Mouse (Mus musculus): ENCODE data around the gene Kcnh4.
A peak's percentile ranks its signal among the peaks of the same experiment; 100 is the strongest.

Kcnh4 gene

DNA sequence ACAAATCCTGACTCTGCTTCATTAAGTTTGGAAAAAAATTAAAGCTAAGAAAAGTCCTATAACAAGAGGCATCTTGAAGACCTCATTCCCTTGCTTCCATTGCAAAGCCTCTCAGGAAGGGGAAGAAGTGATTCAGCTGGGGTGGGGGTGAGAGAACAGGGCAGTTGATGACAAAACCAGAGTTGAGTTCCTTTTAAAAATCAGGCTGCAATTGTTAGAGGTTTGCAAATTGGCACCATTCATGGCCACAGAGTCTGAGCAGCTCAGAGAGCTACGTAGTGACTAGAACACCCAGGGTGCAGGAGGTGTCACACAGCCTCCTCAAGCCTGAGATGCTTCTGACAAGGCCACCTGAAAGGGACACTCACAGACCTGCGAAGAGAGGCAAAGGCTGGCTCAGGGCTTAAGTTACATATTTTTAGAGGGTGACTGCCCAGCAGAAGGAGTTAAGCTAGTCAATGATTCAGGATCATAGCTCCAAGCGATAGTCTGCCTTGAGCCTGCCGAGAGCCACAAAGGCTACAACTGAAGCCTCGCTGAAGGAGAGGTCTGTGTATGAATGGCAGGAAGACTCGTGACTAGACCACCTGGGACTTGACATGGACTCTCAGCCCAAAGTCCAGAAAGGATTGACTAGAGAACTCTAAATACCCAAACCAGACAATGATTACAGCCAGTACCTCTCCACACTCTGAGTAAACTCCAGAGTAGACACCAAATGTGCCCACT lies 29.1 kb downstream of the Kcnh4 start:
- DNase-seq (ENCODE audit: low spot score), result no peak

DNA sequence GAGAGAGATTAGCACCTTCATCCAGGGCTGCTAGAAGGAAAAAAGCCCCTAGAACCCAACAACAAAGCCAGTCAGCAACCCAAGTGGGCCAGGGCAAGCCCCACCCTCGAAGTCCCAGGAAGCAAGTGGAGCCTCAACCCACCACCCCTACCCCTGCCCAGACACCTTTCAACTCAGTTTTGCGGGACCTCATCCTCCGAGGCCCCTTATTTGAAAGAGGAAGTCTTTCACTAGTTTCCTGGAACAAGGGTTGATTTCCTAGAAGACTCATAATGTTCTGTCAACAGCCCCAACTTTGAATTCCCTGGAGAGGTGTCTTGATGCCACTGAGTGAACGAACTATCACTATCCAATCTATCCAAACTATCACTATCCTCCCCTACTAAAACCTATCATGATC lies 29.8 kb downstream of the Kcnh4 start:
- DNase-seq (ENCODE audit: low spot score), result no peak

DNA sequence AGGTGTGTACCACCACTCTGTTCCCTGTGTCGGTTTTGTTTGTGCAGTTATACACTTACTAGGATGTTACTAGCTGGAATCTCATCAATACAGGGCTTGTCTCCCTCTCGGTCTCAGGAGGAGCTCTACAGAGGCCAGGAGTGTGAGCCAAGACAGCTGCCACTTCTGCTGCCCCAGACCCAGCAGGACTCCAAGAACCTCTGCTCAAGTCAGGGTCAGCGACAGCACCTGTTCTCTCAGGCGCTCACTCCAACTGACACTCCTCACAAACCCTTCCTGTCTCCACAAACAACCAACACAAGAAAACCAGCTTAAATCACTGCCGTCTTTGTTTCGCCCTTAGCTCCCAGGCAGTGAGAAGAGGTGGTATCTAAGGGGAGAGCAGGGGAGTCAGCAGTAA lies 31.1 kb downstream of the Kcnh4 start:
- no peak for DNase-seq (ENCODE audit: low spot score)

DNA sequence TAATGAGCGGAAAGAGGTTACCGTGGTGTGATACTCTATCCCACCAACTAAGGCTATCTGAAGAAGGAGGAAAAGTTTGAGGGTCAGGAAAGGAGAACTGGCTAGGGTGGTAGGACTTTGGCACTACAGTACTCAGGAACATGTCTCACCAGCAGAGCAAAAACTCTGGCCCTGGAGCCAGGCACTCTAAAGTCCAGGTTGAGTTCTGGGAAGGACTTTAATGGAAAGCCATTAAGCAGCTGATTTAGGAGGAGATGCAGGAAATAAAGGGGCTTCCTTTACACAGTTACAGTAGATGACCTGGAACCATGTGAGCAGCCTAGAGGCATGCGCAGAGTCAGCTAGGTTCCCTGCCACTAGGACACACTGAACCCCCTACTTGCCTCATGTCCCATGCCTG lies 32.5 kb downstream of the Kcnh4 start:
- no peak for DNase-seq (ENCODE audit: low spot score)

DNA sequence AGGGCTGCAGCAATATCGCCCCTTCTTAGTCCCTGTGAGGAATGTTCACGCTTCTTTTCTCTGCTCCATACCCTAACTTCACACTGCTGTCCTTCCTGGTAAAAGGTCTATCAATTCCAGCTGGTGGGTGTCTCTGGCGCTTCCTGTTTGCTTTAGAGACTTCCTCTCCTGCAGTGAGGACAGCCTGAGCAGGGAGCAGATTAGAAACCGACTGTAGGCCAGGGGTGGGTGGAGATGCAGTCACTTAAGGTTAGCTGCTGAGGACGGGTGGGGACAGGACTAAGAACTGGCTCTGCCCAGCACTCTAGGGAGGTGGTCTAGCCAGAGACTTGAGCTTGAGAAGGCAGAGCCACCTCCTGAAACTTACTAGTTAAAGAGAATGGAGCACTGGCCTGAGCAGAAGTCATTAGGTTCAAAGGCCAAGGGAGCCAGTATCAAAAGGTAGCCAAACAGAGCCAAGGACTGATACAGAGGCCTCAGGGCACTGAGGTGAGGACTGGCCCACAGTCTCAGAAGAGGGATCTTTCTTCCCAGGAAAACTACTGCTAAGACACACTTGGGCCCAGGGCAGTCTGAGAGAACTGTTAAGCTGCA lies 34.7 kb downstream of the Kcnh4 start:
- DNase-seq (ENCODE audit: low spot score), result peak; percentile 76

DNA sequence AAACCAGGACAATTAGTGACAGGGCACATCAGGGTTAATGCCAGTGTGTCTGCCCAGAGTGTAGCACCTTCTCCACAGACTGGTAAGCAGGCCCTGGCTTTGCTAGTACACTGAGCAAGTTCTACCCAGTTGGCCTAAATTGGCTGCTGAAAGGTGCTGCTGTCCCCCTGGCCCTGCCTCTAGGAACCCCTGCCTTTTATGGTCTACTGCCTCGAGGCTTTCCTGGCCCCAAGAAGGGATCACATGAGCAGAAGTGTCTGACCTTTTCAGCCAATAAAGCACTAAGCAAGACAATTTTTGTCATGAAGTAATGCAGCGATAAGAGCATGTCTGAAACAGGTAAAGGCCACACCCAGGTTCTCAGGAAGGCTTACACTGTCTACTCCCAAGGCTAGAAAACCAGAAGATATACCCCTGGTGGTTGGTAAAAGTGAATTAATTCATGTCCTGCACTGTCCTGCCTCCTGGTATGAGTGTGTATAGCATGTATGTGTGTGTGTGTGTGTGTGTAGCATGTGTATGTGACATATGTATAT lies 37.2 kb downstream of the Kcnh4 start:
- no peak for DNase-seq (ENCODE audit: low spot score)

DNA sequence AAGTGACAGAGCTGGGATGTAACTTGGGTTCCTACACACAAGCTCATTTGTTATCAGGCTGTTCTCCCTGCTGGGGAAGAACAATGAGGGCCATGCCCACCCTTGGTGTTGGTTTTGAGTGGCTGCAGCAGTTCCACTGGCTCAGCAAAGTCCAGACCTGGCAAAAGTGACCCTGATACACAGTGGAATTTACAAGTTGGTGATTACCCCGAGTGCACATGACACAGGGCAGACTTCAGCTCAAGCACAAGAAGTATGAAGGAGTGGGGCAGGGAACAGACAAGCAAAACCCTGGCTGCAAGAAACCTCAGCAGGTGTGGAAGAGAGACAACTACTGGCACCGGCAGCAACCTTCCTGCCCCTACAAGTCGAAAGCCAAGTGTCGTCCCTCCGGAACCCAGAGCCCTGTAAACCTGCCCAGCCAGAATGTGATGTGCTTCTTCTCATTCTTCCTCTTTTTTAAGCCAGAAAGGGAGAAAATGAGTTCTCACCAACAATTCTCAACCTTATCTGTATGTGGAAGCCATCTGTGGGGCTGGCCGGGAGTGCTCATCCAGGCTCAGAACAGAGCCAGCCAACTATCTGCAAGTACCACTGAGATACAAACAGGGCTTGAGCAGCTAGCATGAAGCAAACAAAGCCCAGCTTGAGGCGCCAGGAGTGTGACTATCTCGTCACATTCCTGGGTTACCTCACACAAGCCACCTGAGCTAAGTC lies 37.8 kb downstream of the Kcnh4 start:
- no peak for DNase-seq (ENCODE audit: low spot score)

DNA sequence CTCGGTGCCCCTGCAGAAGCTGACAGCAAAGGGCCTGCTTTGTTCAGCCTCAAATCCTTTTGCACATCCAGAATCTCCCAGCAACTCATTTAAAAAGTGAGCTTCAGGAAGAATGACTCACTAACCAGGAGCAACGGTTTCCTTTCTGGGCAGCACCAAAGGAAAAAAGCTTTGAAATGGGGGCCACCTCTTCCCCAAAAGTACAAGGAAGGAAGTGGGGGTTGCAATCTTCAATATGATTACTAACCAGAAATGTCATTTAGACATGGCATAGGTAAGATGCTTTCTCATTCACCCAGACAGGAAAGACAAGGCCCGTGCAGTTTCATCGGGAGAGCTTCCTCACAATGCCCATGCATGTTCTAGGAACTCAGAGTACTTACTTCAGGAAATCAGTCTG lies 38.5 kb downstream of the Kcnh4 start:
- peak; percentile 53 for DNase-seq (ENCODE audit: low spot score)

DNA sequence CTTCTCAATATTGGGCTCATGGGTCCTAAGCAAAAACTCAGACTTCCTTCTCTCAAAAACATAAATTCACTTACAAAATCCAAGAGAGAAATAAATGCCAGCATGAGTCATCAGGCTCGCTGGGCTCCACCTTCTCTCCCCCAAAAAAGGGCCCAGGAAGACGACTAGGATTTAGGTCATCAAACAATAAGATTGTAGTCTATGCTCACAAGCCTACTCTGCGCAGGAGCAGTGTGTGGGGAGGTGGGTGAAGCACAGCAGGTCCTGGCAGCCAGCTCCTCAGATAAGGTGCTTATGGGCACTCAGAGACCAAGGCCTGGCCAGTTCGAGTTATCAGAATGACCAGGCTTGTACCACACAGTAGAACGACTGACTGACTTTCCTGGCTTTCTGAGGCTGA lies 39.4 kb downstream of the Kcnh4 start:
- no peak for DNase-seq (ENCODE audit: low spot score)

DNA sequence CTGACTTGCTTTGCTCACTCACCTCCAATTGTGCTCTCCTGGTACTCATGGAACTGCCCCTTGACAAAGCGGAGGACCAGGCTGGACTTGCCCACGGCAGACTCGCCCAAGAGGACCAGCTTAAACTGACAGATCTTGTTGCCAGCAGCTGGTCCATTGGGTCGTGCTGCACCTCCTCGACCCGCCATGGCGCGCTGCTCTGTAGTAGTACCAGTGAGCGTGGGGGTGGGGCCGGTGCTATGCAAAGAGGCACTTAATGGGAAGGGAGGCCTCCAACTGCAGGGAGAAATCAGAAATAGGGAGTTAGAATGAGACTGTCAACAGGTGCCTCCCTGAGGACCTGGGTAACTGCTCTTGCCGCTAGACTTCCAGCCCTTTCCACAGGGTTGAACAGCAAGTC lies 39.8 kb downstream of the Kcnh4 start:
- no peak for DNase-seq (ENCODE audit: low spot score)

DNA sequence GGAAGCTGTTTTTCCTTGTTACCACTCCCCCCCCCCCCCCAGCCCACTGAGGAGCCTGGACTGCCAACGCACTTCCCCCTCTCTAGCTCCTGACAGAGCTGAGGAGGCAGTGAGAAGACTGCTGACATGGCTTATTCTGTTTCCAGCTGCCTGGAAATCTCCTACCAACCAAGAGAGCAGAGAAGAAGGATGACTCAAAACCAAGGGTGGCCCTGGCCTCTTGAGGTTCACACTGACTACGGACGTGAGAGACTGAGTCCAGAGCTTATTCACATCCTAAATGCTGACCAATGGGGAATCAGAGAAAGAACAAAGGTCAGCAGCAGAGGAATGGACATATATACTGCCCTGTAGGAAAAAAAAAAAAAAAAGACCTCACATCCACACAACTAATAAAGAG lies 40.4 kb downstream of the Kcnh4 start:
- DNase-seq (ENCODE audit: low spot score), result no peak

DNA sequence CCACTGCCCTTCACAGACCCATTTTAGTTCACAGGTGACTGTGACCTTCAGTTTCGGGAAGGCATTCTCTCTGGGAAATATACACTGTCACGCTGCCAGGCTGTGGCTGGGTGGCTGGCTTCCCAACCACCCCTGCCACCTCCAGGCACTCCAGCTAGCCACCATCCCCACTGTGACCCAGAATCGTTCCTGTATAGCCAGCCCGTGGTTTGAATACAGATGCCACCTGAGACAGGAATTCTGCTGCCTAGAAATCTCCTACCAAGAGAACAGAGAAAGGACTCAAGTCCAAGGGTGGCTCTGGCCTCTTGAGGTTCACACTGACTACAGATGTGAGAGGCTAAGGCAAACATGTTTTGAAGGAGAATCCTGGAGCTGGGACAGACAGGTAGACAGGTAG lies 40.9 kb downstream of the Kcnh4 start:
- no peak for DNase-seq (ENCODE audit: low spot score)

DNA sequence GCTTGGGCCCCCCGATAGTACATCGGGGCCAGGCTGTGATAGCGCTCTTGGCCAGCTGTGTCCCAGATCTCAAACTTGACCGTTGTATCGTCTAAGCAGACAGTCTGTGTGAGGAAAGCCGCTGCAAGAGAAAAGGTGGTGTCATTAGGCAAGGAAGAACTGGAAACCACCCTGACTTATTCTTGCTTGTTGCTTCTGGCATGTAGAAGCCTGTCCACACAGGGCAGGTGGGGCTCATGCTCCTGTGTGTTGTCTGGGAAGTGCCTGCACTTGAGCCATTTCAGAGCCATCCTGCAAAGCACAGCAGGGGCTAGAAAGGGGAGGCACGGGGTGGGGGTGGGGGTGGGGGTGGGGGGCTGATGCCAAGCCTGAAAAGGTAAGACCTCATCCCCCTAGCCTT lies 41.3 kb downstream of the Kcnh4 start:
- no peak for DNase-seq (ENCODE audit: low spot score)

DNA sequence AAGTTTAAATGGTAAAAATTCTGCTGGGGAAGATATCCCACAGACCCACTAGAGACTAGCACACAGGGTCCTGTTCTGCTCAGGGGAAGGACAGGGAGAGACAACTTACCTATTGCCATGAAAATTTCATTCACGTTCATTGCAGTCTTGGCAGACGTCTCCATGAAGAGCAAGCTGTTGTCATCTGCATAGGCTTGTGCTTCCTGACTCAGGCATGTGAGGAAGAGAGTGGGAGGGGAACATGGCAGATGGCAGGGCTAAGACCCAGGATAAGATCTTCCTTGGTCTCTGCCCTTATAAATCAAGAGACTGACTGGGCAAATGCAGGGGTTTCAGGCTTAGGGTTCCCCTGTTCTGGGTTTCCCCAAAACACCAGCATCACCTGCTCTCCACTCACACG lies 43.1 kb downstream of the Kcnh4 start:
- no peak for DNase-seq (ENCODE audit: low spot score)

DNA sequence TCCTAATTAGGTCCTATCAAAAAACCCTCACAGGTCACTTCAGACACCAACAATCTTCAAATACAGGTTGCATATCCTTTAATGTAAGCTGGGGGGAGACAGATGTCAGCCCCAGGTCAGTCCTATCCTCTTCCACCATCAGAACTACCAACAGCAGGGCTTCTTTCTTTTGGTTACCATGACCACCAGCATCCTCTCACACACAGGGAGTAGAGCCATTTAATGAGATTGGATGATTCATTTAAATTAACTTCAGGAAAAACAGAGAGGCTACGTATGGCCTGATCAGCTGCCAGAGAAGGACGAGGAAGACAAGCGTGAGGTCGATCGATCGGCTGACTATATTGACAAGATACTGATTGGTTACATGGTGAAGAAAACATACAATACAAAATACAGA lies 44.8 kb downstream of the Kcnh4 start:
- DNase-seq (ENCODE audit: low spot score), result no peak

DNA sequence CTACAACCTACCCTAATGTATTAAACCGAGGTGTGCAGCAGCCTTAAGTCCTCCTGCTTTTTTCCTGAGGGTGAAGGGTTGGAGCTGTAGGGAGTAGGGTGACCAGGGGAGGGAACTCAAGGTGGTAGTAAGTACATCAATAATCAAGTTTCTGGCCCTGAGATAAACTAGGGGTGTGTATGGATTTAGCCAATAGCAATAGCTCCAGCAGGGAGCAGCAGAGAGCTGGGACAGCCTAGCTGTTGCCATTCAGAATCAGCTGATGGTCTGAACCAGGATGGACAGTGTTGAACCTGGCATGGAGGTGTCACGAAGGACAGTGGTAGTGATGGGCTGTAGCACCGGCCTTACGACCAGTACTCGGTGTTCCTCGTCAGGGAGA lies 45.2 kb downstream of the Kcnh4 start:
- peak; percentile 81 for DNase-seq (ENCODE audit: low spot score)

DNA sequence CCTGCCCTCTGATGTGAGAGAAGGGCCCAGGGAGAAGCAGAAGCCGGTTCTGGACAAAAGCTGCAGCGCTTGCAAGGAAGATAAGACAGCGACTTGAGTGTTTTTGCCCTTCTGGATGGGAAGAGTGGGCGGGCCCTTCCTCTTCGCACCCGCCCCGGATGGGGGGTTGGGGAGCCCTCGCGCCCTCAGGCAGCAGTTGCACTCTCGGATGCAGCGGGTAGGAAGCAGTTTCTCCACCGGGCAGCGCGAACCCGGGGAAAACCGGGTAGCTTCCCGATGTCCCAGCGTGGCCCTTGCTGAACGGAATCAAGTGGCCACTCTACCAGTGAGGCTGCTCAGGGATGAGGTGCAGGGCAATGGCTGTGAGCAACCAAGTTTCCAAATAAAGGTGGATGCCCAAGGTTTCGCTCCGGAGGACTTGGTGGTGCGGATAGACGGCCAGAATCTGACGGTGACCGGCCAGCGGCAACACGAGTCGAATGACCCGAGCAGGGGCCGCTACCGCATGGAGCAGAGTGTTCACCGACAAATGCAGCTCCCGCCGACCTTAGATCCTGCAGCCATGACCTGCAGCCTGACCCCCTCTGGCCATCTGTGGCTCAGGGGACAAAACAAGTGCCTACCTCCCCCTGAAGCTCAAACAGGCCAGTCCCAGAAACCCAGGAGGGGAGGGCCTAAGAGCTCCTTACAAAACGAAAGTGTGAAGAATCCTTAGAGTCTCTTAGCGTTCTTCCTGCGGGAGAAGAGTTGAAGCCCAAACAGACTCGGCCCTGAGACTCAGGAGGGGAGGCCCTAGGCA lies 45.8 kb downstream of the Kcnh4 start, which contains the start of gene Hspb9:
Hspb9 (plus strand) TSS at position 116 of the 799 bp plus-strand sequence.
- peak; percentile 78 for DNase-seq (ENCODE audit: low spot score)

DNA sequence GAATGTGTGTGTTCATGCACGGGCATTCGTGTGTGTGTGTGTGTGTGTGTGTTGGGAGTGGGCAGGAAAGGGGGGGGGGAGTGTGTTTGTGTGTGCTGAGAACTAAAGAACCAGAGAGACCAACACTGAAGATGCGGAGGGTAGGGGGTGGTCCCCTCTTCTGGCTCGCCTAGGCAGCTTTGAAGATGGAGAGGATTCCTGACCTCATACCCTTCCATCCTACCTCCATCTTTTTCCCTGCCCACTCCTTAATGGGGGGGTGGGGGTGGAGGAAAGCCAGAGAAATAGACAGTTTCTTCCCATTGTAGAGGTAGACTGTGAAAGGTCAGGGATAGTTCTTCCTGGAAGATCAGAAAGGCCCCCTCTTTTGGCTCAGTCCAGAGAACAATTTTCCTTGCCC lies 46.6 kb downstream of the Kcnh4 start:
- no peak for DNase-seq (ENCODE audit: low spot score)

DNA sequence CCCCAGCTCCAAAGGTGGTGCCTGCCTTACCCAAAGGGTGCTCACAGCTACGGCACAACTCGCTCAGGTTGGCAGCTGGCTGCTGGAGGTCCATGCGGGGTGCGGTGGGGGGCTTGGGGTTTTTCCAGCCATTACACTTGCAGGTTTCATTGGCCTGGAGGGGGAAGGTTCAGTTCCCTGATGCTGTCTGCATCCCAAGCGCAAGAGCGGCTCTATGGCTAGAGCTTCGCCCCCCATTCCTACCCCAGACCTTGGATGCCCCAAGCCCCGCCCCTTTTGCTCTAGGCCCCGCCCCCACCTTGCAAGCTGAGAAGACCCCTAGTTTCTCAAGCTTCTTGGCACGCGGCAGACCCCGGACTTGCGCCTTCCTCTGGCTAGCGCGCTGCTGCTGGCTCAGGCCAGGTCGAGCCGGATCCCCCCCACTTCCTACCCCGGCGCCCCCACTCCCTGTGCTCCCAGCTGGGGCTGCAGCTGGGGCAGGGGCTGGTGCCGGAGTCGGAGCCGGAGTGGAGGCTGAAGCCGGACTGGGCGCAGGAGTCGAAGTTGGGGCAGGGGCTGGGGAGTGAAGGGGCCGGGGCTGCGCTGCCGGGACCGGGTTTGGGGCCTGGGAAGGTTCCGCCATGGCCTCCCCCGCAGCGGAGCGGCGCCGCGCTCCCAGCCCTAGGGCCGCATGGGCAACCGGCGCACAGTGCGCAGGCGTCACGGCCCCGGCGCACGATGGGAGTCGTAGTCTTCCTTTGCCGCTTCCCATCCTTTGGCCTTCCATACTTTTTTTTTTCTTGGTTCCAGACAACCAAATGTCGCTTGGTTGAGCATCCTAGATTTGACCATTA lies 47.7 kb downstream of the Kcnh4 start, which contains the start of gene Kat2a:
Kat2a (minus strand) TSS at position 683 of the 833 bp plus-strand sequence.
- peak; percentile 80 for DNase-seq (ENCODE audit: low spot score)

DNA sequence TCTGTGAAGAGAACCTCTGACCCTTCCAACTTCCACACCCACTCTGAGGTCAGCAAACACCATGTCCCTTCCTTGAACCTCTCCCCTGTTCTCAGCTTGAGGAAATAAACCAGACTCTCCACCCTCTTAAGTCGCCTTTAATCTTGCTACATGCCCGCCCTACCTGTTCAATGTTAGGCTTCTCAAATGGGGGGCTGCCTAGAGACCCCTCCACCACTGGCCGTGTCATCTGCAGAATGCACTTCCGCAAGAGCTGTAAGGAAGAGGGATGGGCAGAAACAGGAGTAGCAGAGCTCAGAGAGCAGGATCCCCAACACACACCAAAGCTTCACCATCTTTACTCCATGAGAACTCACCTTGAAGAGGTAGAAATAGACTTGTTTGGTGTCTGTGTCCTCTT lies 48.8 kb downstream of the Kcnh4 start:
- DNase-seq (ENCODE audit: low spot score), result no peak

DNA sequence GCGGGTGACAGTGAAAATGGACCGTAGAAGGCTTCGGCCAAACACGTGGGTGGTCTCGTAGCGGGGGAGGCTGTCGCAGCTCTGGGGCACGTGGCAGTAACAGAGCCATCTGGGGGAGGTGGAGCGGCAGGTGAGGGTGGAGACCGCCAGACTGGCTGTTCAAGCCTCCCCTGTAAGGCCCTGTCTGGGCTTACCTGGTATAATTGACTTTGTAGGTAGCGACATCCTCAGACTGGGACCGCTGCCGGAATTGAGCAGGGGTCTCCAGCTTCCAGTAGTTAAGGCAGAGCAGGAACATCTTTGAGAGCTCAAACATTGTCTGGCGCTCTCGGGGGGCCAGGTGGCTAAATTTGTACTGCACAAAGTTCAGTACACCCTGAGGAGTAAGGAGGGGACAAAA lies 49.2 kb downstream of the Kcnh4 start:
- DNase-seq (ENCODE audit: low spot score), result no peak

All from lung, postnatal 25 days (tissue).